Mouse (Mus musculus) kidney, adult 2 months (tissue): ENCODE results near the gene Arhgap29. TPM values are rescaled to one million over a fixed set of nuclear protein-coding genes. Genes with fewer than 3 reads are reported as not detected.

Experiments used
- DNase-seq: peaks from one replicate; pipeline ENCODE4 v3.0.0; 2021
- H3K27ac ChIP-seq: fragments of 200-500 bp; 2 replicates; pipeline ENCODE4 v1.5.1; 2012; ENCODE audit warnings: low read depth, low read length, control low read depth, inconsistent platforms; ENCODE audit not compliant: insufficient read depth
- H3K27me3 ChIP-seq: fragments of 200-500 bp; replicated peaks from 2 replicates; pipeline ENCODE4 v1.6.1; 2012; ENCODE audit warnings: mild to moderate bottlenecking, moderate library complexity, low read length, inconsistent platforms; ENCODE audit not compliant: control insufficient read depth, insufficient read depth
- H3K36me3 ChIP-seq: fragments of 200-500 bp; 2 replicates; pipeline ENCODE4 v1.6.1; 2012; ENCODE audit warnings: mild to moderate bottlenecking, moderate library complexity, low read length, inconsistent platforms; ENCODE audit not compliant: control insufficient read depth, insufficient read depth
- H3K4me1 ChIP-seq: fragments of 200-500 bp; 2 replicates; pipeline ENCODE4 v1.6.1; 2011; ENCODE audit warnings: low read length; ENCODE audit not compliant: control insufficient read depth, insufficient read depth
- H3K4me3 ChIP-seq: fragments of 200-500 bp; 2 replicates; pipeline ENCODE4 v1.5.1; 2011; ENCODE audit warnings: mild to moderate bottlenecking, low read depth, low read length, control low read depth; ENCODE audit not compliant: insufficient read depth
- CTCF ChIP-seq: fragments of 200-500 bp; conservative IDR thresholded peaks from 2 replicates; pipeline ENCODE4 v1.5.1; 2011; ENCODE audit warnings: low read depth, mild to moderate bottlenecking, control low read depth, low read length, moderate library complexity, mixed read lengths; ENCODE audit not compliant: insufficient read depth, insufficient read length
- POLR2A ChIP-seq: fragments of 200-500 bp; IDR thresholded peaks from one replicate; pipeline ENCODE4 v1.6.1; 2011; ENCODE audit warnings: low read depth, low read length, control low read depth
- whole genome bisulfite sequencing: fragments of 180-500 bp; shearing (Covaris S2); methylation state at CpG from one replicate; pipeline ENCODE4 v1.1.7; 2018; 5-methylcytosine and 5-hydroxymethylcytosine counted together
- polyA plus RNA-seq: library from polyadenylated mRNA; depleted of rRNA; stranded (reverse); fragments of >200 nt; gene quantifications from 2 replicates; pipeline ENCODE4 v1.2.3, GENCODE M21; 2012

Gene Arhgap29
- polyA plus RNA-seq, 1 experiment = 28.4 TPM

- no peaks in the 10 kb centered on the region for H3K27me3 ChIP-seq
- no peak for TF ChIP-seq CTCF
- TF ChIP-seq POLR2A = no peak
- H3K4me3 ChIP-seq = no peak overlapping the region
- WGBS = 36% methylated on average over 5 of the region's 5 CpGs
- H3K27ac ChIP-seq = no peak overlapping the region
- peak; percentile 39 for DNase-seq
- peaks cover 2% of the 10 kb centered on the region; the same call in 1 of the 2 replicates for H3K4me1 ChIP-seq
- H3K36me3 ChIP-seq = no peaks in the 10 kb centered on the region
These were observed 21.4 kb downstream of the Arhgap29 start for GRCm38 (mm10) chr3:121973761-121974160.

GRCm38 (mm10) chr3:121975381-121975780 lies 23.0 kb downstream of the Arhgap29 start:
- Histone ChIP-seq H3K36me3 (no peaks in the 10 kb centered on the region; the same call in 1 of the 2 replicates), H3K27ac (no peak overlapping the region), H3K4me3 (no peak overlapping the region), H3K4me1 (peaks cover 2% of the 10 kb centered on the region; the same call in 1 of the 2 replicates), H3K27me3 (no peaks in the 10 kb centered on the region)
- TF ChIP-seq POLR2A (no peak), CTCF (no peak)
- 81% methylated on average over 3 of the region's 3 CpGs for WGBS
- DNase-seq = no peak

GRCm38 (mm10) chr3:121981306-121981705 lies 29.0 kb downstream of the Arhgap29 start:
- Histone ChIP-seq H3K4me3 (no peak overlapping the region), H3K4me1 (peaks cover 8% of the 10 kb centered on the region; the same call in 1 of the 2 replicates), H3K27ac (peak overlapping the region; percentile 86), H3K36me3 (peaks cover 3% of the 10 kb centered on the region), H3K27me3 (no peaks in the 10 kb centered on the region)
- peak; percentile 62 for DNase-seq
- TF ChIP-seq CTCF (no peak), POLR2A (no peak)
- WGBS = 39% methylated on average over 4 of the region's 4 CpGs

- Histone ChIP-seq H3K36me3 (peaks cover 3% of the 10 kb centered on the region), H3K27ac (peak overlapping the region; percentile 80), H3K27me3 (no peaks in the 10 kb centered on the region), H3K4me3 (no peak overlapping the region), H3K4me1 (peaks cover 8% of the 10 kb centered on the region; the same call in 1 of the 2 replicates)
- 54% methylated on average over 4 of the region's 4 CpGs for WGBS
- DNase-seq = peak; percentile 65
- TF ChIP-seq CTCF (no peak), POLR2A (no peak)
These were observed 30.1 kb downstream of the Arhgap29 start for GRCm38 (mm10) chr3:121982450-121982849.

GRCm38 (mm10) chr3:121995125-121995524 lies 42.8 kb downstream of the Arhgap29 start:
- 86% methylated on average over 4 of the region's 4 CpGs for WGBS
- no peak for DNase-seq
- Histone ChIP-seq H3K4me3 (no peak overlapping the region), H3K4me1 (no peaks in the 10 kb centered on the region), H3K27me3 (no peaks in the 10 kb centered on the region), H3K36me3 (peaks cover 18% of the 10 kb centered on the region), H3K27ac (no peak overlapping the region)
- no peak for TF ChIP-seq CTCF
- TF ChIP-seq POLR2A = no peak

GRCm38 (mm10) chr3:121999934-122000333 lies 47.6 kb downstream of the Arhgap29 start:
- TF ChIP-seq CTCF (no peak), POLR2A (no peak)
- H3K4me3 ChIP-seq = no peak overlapping the region

GRCm38 (mm10) chr3:122001568-122001967 lies 49.2 kb downstream of the Arhgap29 start:
- Histone ChIP-seq H3K27me3 (no peaks in the 10 kb centered on the region), H3K36me3 (peaks cover 7% of the 10 kb centered on the region), H3K27ac (0 out of 2 replicates have a peak overlapping the region, but pooled peaks have one; percentile 30), H3K4me1 (no peaks in the 10 kb centered on the region), H3K4me3 (no peak overlapping the region)
- WGBS = 44% methylated on average over 6 of the region's 6 CpGs
- TF ChIP-seq POLR2A (no peak), CTCF (no peak)
- DNase-seq = no peak

More at GRCm38 (mm10) chr3:121999934-122000333, 47.6 kb downstream of the Arhgap29 start:
- peaks cover 11% of the 10 kb centered on the region for H3K36me3 ChIP-seq
- H3K27me3 ChIP-seq = no peaks in the 10 kb centered on the region
- 52% methylated on average over 2 of the region's 2 CpGs for WGBS
- no peak for DNase-seq
- no peak overlapping the region for H3K27ac ChIP-seq
- no peaks in the 10 kb centered on the region for H3K4me1 ChIP-seq
